ENCODE assay signal across 8 mouse cellular contexts in the genomic region with DNA sequence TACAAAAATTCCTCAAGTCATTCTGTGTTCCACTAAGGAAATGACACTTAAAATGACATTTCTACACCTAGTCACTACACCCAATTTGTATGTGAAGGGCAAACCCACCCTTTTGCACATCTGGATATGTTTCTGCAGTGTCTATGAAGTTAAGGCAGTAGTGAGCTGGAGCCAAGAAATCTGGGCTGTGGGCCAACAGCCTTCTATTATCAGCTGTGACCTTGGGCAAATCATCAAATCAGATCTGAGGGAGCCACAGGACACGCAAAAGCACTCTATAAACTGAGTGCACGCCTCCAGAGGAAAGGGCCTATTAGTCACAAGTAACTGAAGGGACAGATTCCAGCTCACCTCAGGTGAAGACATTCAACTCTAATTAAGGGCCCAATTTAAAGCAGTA. TPM values are rescaled to one million over a fixed set of nuclear protein-coding genes. Genes with fewer than 3 reads are reported as not detected.
DNase-seq lines count a peak whose midpoint lies in the region; ATAC-seq lines count a peak whose summit lies in the region.

No protein-coding gene starts in this region.

- ATAC-seq in forebrain, embryonic 13.5 days, result no peak
- no peak for ATAC-seq in forebrain, embryonic 11.5 days (replicated peaks; ENCODE audit: low FRiP score)
- ATAC-seq in heart, embryonic 15.5 days (replicated peaks; ENCODE audit: insufficient number of reproducible peaks, insufficient read depth, low FRiP score, low read depth), result no peak
- no peak for ATAC-seq in monocyte, adult 5-6 weeks (replicated peaks; ENCODE audit: insufficient number of reproducible peaks, low FRiP score, low TSS enrichment, poor library complexity, severe bottlenecking)

- no peak overlapping the region for H3K9ac ChIP-seq in forebrain, embryonic 13.5 days
- no peak overlapping the region for H3K9ac ChIP-seq in forebrain, embryonic 11.5 days (ENCODE audit: low read length)
- H3K9ac ChIP-seq in heart, embryonic 15.5 days, result no peak overlapping the region

- peaks cover 47% of the 10 kb centered on the region for H3K36me3 ChIP-seq in forebrain, embryonic 13.5 days (ENCODE audit: poor library complexity, severe bottlenecking)
- peaks cover 10% of the 10 kb centered on the region; the same call in 1 of the 2 replicates for H3K36me3 ChIP-seq in forebrain, embryonic 11.5 days (ENCODE audit: control insufficient read depth, insufficient read depth, low read length)
- peaks cover 33% of the 10 kb centered on the region for H3K36me3 ChIP-seq in heart, embryonic 15.5 days

- no peak for DNase-seq in forebrain, embryonic 11.5 days (ENCODE audit: low spot score)
- DNase-seq in adrenal gland, postnatal 25 days, result peak; percentile 85
- peak; percentile 70 to 77 for DNase-seq in kidney, postnatal 4 days
- DNase-seq in ovary, postnatal 10 days (ENCODE audit: low spot score), result peak; percentile 18
- DNase-seq in left cerebral cortex, adult 18-20 months (ENCODE audit: low spot score in 2 of 2), result no peak

- peak overlapping the region; percentile 92; the same call in 1 of the 2 replicates for H3K4me3 ChIP-seq in forebrain, embryonic 13.5 days
- H3K4me3 ChIP-seq in forebrain, embryonic 11.5 days (ENCODE audit: low read depth, low read length), result no peak overlapping the region
- no peak overlapping the region for H3K4me3 ChIP-seq in heart, embryonic 15.5 days

- WGBS in forebrain, embryonic 13.5 days, result 15% methylated on average over 2 of the region's 2 CpGs
- WGBS in forebrain, embryonic 11.5 days, result 77% methylated on average over 2 of the region's 2 CpGs
- 10% methylated on average over 2 of the region's 2 CpGs for WGBS in heart, embryonic 15.5 days

- H3K27ac ChIP-seq in forebrain, embryonic 13.5 days, result no peak overlapping the region; the same call in 1 of the 2 replicates
- no peak overlapping the region for H3K27ac ChIP-seq in forebrain, embryonic 11.5 days (ENCODE audit: low read depth, low read length)
- peak overlapping the region; percentile 99 for H3K27ac ChIP-seq in heart, embryonic 15.5 days

- H3K27me3 ChIP-seq in forebrain, embryonic 13.5 days, result no peaks in the 10 kb centered on the region
- no peaks in the 10 kb centered on the region for H3K27me3 ChIP-seq in forebrain, embryonic 11.5 days (ENCODE audit: control insufficient read depth, insufficient read depth, low read length)
- H3K27me3 ChIP-seq in heart, embryonic 15.5 days, result no peaks in the 10 kb centered on the region

- no peaks in the 10 kb centered on the region for H3K9me3 ChIP-seq in forebrain, embryonic 13.5 days (replicated peaks)
- no peaks in the 10 kb centered on the region for H3K9me3 ChIP-seq in forebrain, embryonic 11.5 days (ENCODE audit: control insufficient read depth, low read length)
- H3K9me3 ChIP-seq in heart, embryonic 15.5 days (replicated peaks), result no peaks in the 10 kb centered on the region

- peaks cover 38% of the 10 kb centered on the region for H3K4me1 ChIP-seq in forebrain, embryonic 13.5 days
- peaks cover 17% of the 10 kb centered on the region for H3K4me1 ChIP-seq in forebrain, embryonic 11.5 days (replicated peaks; ENCODE audit: control insufficient read depth, insufficient read depth, low read length)
- H3K4me1 ChIP-seq in heart, embryonic 15.5 days (replicated peaks), result peaks cover 58% of the 10 kb centered on the region

- H3K4me2 ChIP-seq in forebrain, embryonic 13.5 days, result peak overlapping the region; percentile 93
- H3K4me2 ChIP-seq in forebrain, embryonic 11.5 days (ENCODE audit: low read depth, low read length, severe bottlenecking), result no peak overlapping the region
- H3K4me2 ChIP-seq in heart, embryonic 15.5 days, result peak overlapping the region; percentile 88

RNA-seq across cellular contexts. Expression of a gene that starts 3.2 kb away (rescaled TPM):
- polyA plus RNA-seq in forebrain, embryonic 13.5 days (2015; fragmentation: Nextera tagmentation; extraction: Ambion mirVana), result 113 and 117 TPM in 2 replicates
- 133 and 143 TPM in 2 replicates for polyA plus RNA-seq in forebrain, embryonic 11.5 days (2014; fragmentation: Nextera tagmentation; extraction: Ambion mirVana)
- total RNA-seq in adrenal gland, postnatal 25 days (2021), result 76.1 and 77.4 TPM in 2 replicates
- 57.4 and 70.0 TPM in 2 replicates for polyA plus RNA-seq in heart, embryonic 15.5 days (2015; fragmentation: Nextera tagmentation; extraction: Ambion mirVana)
- 10 to 100 TPM; 50.1 to 52.4 TPM for total RNA-seq in left cerebral cortex, adult 18-20 months (2021)
- 48.7 to 67.5 TPM (median 49.7 TPM) in 3 replicates for total RNA-seq in monocyte, adult 5-6 weeks (2017)

Comparison
In these comparisons a context has a peak if more than half of its experiments do, and no peak if none do; other contexts are left out.
1. DNase-seq: peak in adrenal gland, postnatal 25 days (single experiment), kidney, postnatal 4 days (2 of 2) and ovary, postnatal 10 days (single experiment); none in forebrain, embryonic 11.5 days (single experiment) and left cerebral cortex, adult 18-20 months (0 of 2).